In genomic region chrX:94857501-94857900, GRCm38 (mm10) we compare ENCODE assay signal across 20 mouse cellular contexts.
"Had no signal": no experiment of that assay in that cellular context is flagged by ENCODE, and none has a peak within 500 bp of the region (broad histone marks: within the 10 kb centered on the region; RNA-seq: fewer than 3 reads in every experiment).

No protein-coding gene starts in this region.

- DNase-seq: lung, adult 18-20 months; lung, embryonic 14.5 days; lung, postnatal 10 days; lung, postnatal 4 days; midbrain, embryonic 14.5 days; retina, postnatal 1 day; right cerebral cortex, adult 18-20 months; right cerebral cortex, postnatal 25 days; right cerebral cortex, postnatal 4 days; spleen, adult 18-20 months; thymus, adult 18-20 months; thymus, postnatal 14 days; thymus, postnatal 36 days had no signal

- H3K27ac ChIP-seq: limb, embryonic 15.5 days; midbrain, embryonic 10.5 days; midbrain, embryonic 12.5 days; neural tube, embryonic 13.5 days; neural tube, embryonic 15.5 days had no signal

- H3K9me3 ChIP-seq: limb, embryonic 15.5 days; midbrain, embryonic 10.5 days; midbrain, embryonic 12.5 days; neural tube, embryonic 13.5 days; neural tube, embryonic 15.5 days had no signal

- ATAC-seq: midbrain, embryonic 16.5 days had no signal

- H3K4me3 ChIP-seq: limb, embryonic 15.5 days; midbrain, embryonic 10.5 days; midbrain, embryonic 12.5 days; myocyte; neural tube, embryonic 13.5 days; neural tube, embryonic 15.5 days had no signal

- H3K4me1 ChIP-seq: limb, embryonic 15.5 days; midbrain, embryonic 10.5 days; midbrain, embryonic 12.5 days; neural tube, embryonic 13.5 days; neural tube, embryonic 15.5 days had no signal

- H3K9ac ChIP-seq: limb, embryonic 15.5 days; lung, embryonic 14.5 days; midbrain, embryonic 12.5 days; neural tube, embryonic 13.5 days; neural tube, embryonic 15.5 days had no signal

- H3K27me3 ChIP-seq: limb, embryonic 15.5 days; midbrain, embryonic 12.5 days; neural tube, embryonic 13.5 days; neural tube, embryonic 15.5 days had no signal

- H3K36me3 ChIP-seq: limb, embryonic 15.5 days; midbrain, embryonic 10.5 days; midbrain, embryonic 12.5 days; neural tube, embryonic 13.5 days; neural tube, embryonic 15.5 days had no signal

- H3K4me2 ChIP-seq: limb, embryonic 15.5 days; lung, embryonic 14.5 days; midbrain, embryonic 12.5 days; neural tube, embryonic 13.5 days; neural tube, embryonic 15.5 days had no signal
